Mouse (Mus musculus) C2C12 (cell line): ENCODE results near the gene Lrr1. TPM values are rescaled to one million over a fixed set of nuclear protein-coding genes. Genes with fewer than 3 reads are reported as not detected.
"Not testable (repeated sequence)": the region's sequence is repeated elsewhere in the genome, so short reads cannot be mapped to it uniquely, and the experiment has no call there.

Source experiments
- H3K27me3 ChIP-seq: one replicate; pipeline ENCODE4 v1.6.1; 2011; ENCODE audit not compliant: control insufficient read depth, insufficient read depth, insufficient read length
- H3K36me3 ChIP-seq: one replicate; pipeline ENCODE4 v1.6.1; 2011; ENCODE audit not compliant: control insufficient read depth, insufficient read depth
- H3K4me3 ChIP-seq: one replicate; pipeline ENCODE4 v1.5.1; 2011; ENCODE audit warnings: mild to moderate bottlenecking, control low read depth; ENCODE audit not compliant: poor library complexity, insufficient read depth, severe bottlenecking
- H3K79me2 ChIP-seq: one replicate; pipeline ENCODE4 v1.6.1; 2011; ENCODE audit not compliant: control insufficient read depth, insufficient read depth
- H3K79me3 ChIP-seq: one replicate; pipeline ENCODE4 v1.6.1; 2011; ENCODE audit warnings: low read depth, control low read depth
- H3ac ChIP-seq: one replicate; pipeline ENCODE3; 2011; ENCODE audit warnings: low read depth; ENCODE audit not compliant: control insufficient read depth, insufficient read length
- CEBPB ChIP-seq: IDR thresholded peaks from one replicate; pipeline ENCODE4 v1.6.1; 2011; ENCODE audit warnings: low read depth, mild to moderate bottlenecking, control low read depth, moderate library complexity
- CTCF ChIP-seq: IDR thresholded peaks from one replicate; pipeline ENCODE4 v1.5.1; 2011; ENCODE audit not compliant: control insufficient read depth, insufficient read depth, insufficient read length
- FOSL1 ChIP-seq: IDR thresholded peaks from one replicate; pipeline ENCODE4 v1.8.0; 2011; ENCODE audit warnings: mild to moderate bottlenecking, low read length; ENCODE audit not compliant: poor library complexity, insufficient read depth, severe bottlenecking
- MAX ChIP-seq: IDR thresholded peaks from one replicate; pipeline ENCODE4 v1.6.1; 2011; ENCODE audit warnings: mild to moderate bottlenecking, control low read depth
- MYOD1 ChIP-seq: IDR thresholded peaks from one replicate; pipeline ENCODE4 v1.6.1; 2011; ENCODE audit warnings: low read depth; ENCODE audit not compliant: control insufficient read depth, insufficient read length
- MYOG ChIP-seq: IDR thresholded peaks from one replicate; pipeline ENCODE4 v1.6.1; 2011; ENCODE audit not compliant: control insufficient read depth, insufficient read length; ENCODE audit errors: extremely low read depth
- USF1 ChIP-seq: IDR thresholded peaks from one replicate; pipeline ENCODE4 v1.6.1; 2011; ENCODE audit warnings: low read depth, mild to moderate bottlenecking, control low read depth, moderate library complexity
- polyA plus RNA-seq: library from polyadenylated mRNA; unstranded; fragments of >200 nt; fragmentation: generic; extraction: Trizol; gene quantifications from one replicate; pipeline ENCODE4 v1.2.1, GENCODE M21; 2012; ENCODE audit warnings: missing spikeins

Lrr1 gene
- polyA plus RNA-seq, 1 experiment = 30.4 TPM

- H3K27me3 ChIP-seq = no peaks in the 10 kb centered on the region
- peak overlapping the region; percentile 73 for H3K4me3 ChIP-seq
- peaks cover 22% of the 10 kb centered on the region for H3K79me2 ChIP-seq
- TF ChIP-seq MAX = no peak
- no peak for TF ChIP-seq MYOD1
- no peak for TF ChIP-seq MYOG
- no peak for TF ChIP-seq FOSL1
- TF ChIP-seq USF1 = no peak
- no peak for TF ChIP-seq CEBPB
- TF ChIP-seq CTCF = no peak
- H3K79me3 ChIP-seq = peaks cover 12% of the 10 kb centered on the region
- peak overlapping the region; percentile 94 for H3ac ChIP-seq
- peaks cover 29% of the 10 kb centered on the region for H3K36me3 ChIP-seq
Measured at GRCm38 (mm10) chr12:69158366-69158764, 10.2 kb upstream of the Lrr1 start.

- Histone ChIP-seq H3K4me3 (peak within 1 kb of the TSS; percentile 73), H3K36me3 (peaks cover 29% of the 10 kb centered on the region), H3K79me2 (peaks cover 22% of the 10 kb centered on the region), H3K79me3 (peaks cover 12% of the 10 kb centered on the region), H3ac (peak within 1 kb of the TSS; percentile 94)
- H3K27me3 ChIP-seq = not testable (repeated sequence)
- peak; percentile 75 for TF ChIP-seq MAX
Measured at GRCm38 (mm10) chr12:69158765-69159577, 9.6 kb upstream of the Lrr1 start, which contains the start of gene Rps29. Rps29 (minus strand) TSS chr12:69159186.

- Histone ChIP-seq H3K36me3 (peaks cover 29% of the 10 kb centered on the region), H3ac (no peak overlapping the region), H3K79me3 (peaks cover 12% of the 10 kb centered on the region), H3K27me3 (no peaks in the 10 kb centered on the region), H3K79me2 (peaks cover 22% of the 10 kb centered on the region), H3K4me3 (no peak overlapping the region)
- TF ChIP-seq MAX (no peak), FOSL1 (no peak), MYOG (no peak), CTCF (no peak), MYOD1 (no peak), CEBPB (no peak), USF1 (no peak)
Measured at GRCm38 (mm10) chr12:69159578-69159940, 9.1 kb upstream of the Lrr1 start.

DNA sequence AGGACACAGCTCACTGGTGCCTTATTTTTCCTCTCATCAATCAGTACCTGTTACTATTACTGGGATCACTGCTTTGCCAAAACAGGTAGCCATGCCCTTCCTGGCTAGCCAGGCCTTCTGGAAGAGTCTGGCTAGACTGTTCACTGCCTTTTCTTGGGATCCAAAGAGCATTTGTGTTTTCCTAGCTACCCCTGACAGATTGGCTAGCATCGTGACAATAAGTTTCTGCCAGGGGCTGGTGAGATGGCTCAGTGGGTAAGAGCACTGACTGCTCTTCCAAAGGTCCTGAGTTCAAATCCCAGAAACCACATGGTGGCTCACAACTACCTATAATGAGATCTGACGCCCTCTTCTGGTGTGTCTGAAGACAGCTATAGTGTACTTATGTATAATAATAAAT, 7.9 kb upstream of the Lrr1 start:
- Histone ChIP-seq H3K79me3 (peaks cover 12% of the 10 kb centered on the region), H3K36me3 (peaks cover 27% of the 10 kb centered on the region), H3K79me2 (peaks cover 22% of the 10 kb centered on the region)
- not testable (repeated sequence) for H3K27me3 ChIP-seq, H3ac ChIP-seq, H3K4me3 ChIP-seq

- H3K27me3 ChIP-seq, H3K79me3 ChIP-seq, H3ac ChIP-seq, H3K79me2 ChIP-seq, H3K4me3 ChIP-seq, H3K36me3 ChIP-seq: not testable (repeated sequence)
Measured at GRCm38 (mm10) chr12:69163586-69163985, 5.0 kb upstream of the Lrr1 start.

DNA sequence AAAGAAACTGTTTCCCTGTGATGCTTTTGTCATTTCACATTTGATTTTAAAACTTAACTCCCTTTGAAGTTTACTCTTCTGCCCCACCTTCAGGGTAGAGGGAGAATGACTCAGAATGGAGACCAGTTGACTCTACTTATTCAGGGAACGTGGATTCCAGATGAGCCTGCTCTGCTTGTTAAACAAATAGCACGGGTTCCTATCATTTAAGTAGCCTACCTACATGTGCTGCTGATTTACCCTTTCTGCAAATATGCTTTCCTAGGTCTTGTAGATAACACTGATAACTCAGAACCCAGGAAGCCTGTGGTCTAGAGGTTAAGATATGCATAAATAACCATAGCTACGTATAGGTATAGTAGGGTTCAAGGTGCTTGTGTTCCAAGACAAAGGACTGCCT, 3.7 kb upstream of the Lrr1 start:
- Histone ChIP-seq H3K4me3 (no peak overlapping the region), H3K27me3 (no peaks in the 10 kb centered on the region), H3K36me3 (no peaks in the 10 kb centered on the region), H3K79me2 (peaks cover 12% of the 10 kb centered on the region), H3K79me3 (peaks cover 7% of the 10 kb centered on the region), H3ac (no peak overlapping the region)
- TF ChIP-seq USF1 (no peak), CTCF (no peak), FOSL1 (no peak), MYOG (no peak)

GRCm38 (mm10) chr12:69166861-69167581, 1.6 kb upstream of the Lrr1 start:
- not testable (repeated sequence) for H3K4me3 ChIP-seq, H3K27me3 ChIP-seq, H3K36me3 ChIP-seq, H3ac ChIP-seq
- Histone ChIP-seq H3K79me2 (peaks cover 33% of the 10 kb centered on the region), H3K79me3 (peaks cover 14% of the 10 kb centered on the region)
